Mouse (Mus musculus) cerebellum, adult 11-12 months (tissue): ENCODE data around the gene Bex1.

Experiments used
- DNase-seq: peaks from one replicate; pipeline ENCODE4 v3.0.0; 2022

The Bex1 gene

DNA sequence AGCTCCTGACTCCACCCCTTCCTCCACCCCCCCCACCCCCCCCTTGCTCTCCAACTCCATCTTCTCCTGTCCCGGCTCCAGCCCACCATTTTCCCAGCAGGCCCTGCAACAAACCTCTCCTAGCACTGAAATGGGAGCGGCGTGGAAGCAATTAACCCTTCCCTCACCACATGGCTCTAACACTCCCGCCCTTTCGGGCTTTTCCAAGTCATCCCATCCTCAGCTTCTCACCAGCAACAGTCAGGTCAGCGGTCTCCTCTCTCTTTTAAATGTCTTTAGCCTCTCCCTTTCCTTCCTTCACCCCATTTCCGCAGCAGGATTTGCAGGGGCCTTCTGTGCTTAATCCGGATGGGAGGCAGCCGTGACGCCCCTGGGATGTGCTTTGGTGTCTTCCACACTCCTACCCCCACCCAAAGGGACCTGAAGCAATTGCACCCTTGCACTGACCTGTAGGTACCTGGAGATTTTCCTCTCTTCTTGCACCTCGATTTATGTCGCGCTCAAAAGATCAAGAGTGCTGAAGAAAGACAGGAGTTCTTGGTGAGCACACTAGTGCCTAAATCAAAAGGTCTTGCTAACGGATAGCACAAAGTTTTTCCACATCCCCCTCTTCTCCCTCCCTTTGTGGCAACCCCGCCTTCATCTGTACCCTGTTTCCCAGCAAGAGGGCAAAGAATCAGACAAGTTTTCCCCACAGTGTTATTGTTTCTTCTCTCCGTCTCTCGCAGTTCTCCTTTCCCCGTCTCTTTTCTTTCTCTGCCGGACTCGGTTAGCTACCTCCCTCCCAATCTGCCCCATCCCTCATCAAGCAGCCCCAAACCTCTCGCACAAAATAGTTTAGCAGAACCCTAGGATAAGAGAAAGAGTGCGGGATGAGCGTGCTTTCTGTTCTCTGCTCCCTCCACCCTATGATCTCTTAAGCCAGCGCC is 43.9 kb downstream of the Bex1 start:
- peak; percentile 64 for DNase-seq

DNA sequence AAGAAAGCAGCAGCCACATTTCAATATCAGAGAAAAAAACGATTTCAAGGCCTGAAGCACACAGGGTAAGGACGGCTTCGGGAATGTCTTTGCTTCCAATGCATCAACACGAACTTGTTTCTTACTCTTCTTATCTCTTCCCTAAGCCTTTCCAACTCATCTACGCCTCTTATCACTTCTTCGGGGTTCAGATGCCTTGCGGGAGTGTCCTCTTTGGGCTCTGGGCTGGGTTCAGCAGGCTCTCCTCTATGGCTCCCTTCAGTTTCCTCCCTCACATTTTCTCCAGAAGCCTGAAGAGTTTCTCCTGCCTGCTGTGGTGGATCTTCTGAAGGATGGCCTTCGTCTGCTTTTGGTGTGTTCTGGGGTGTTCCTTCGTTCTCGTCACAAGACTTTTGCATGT is 44.7 kb downstream of the Bex1 start:
- no peak for DNase-seq
